Mouse (Mus musculus) left cerebral cortex, adult 2 months (tissue): ENCODE results near the gene Scamp4. TPM values are rescaled to one million over a fixed set of nuclear protein-coding genes. Genes with fewer than 3 reads are reported as not detected.

Experiments
- DNase-seq, 2 experiments: peaks; one replicate each; pipeline ENCODE4 v3.0.0; 2021 to 2022; ENCODE audit warnings: low spot score in 2 of 2, mixed read lengths in 1 of 2; ENCODE audit errors: extremely low spot score in 1 of 2
- H3K27ac ChIP-seq: fragments of 200-600 bp; 2 replicates; pipeline ENCODE4 v1.8.1; 2022
- H3K4me3 ChIP-seq: fragments of 200-600 bp; 2 replicates; pipeline ENCODE4 v1.8.1; 2022
- CTCF ChIP-seq: fragments of 200-600 bp; IDR thresholded peaks from 2 replicates; pipeline ENCODE4 v1.8.1; 2022; ENCODE audit warnings: antibody characterized with exemption, mild to moderate bottlenecking, moderate library complexity
- intact Hi-C: fragments of 180-260 bp; cut with DNase I; formaldehyde crosslinking; loops from one replicate; pipeline ENCODE4 v1.15.1; 2025
- total RNA-seq, 2 experiments: library from RNA; stranded (reverse); gene quantifications; 2 replicates each; pipeline ENCODE4 v1.2.3; 2021

Gene Scamp4
- total RNA-seq, 2 experiments from 2014 or later, result 41.5 to 44.8 TPM

- Histone ChIP-seq H3K4me3 (no peak overlapping the region), H3K27ac (no peak overlapping the region)
- intact Hi-C loops, result no loop called here
- TF ChIP-seq CTCF, result no peak
- DNase-seq, result no peak
These were observed 17.0 kb downstream of the Scamp4 start for GRCm38 (mm10) chr10:80619465-80620244.

GRCm38 (mm10) chr10:80620365-80620764, 17.7 kb downstream of the Scamp4 start:
- Histone ChIP-seq H3K4me3 (no peak overlapping the region), H3K27ac (no peak overlapping the region)
- no peak for TF ChIP-seq CTCF
- peak in 1 of 2 experiments; percentile 9 for DNase-seq
- intact Hi-C loops, result no loop called here

- peak in 1 of 2 experiments; percentile 11 for DNase-seq
- peak overlapping the region; percentile 87 for H3K4me3 ChIP-seq
- peak overlapping the region; percentile 97 for H3K27ac ChIP-seq
- intact Hi-C loops, result no loop called here
- TF ChIP-seq CTCF, result no peak
These were observed 18.4 kb downstream of the Scamp4 start for GRCm38 (mm10) chr10:80620796-80621689.

- peak overlapping the region; percentile 97 for H3K27ac ChIP-seq
- no peak for DNase-seq
- H3K4me3 ChIP-seq, result peak overlapping the region; percentile 87
- no peak; the same call in 1 of the 2 replicates for TF ChIP-seq CTCF
- intact Hi-C loops, result no loop called here
These were observed 18.9 kb downstream of the Scamp4 start for GRCm38 (mm10) chr10:80621690-80621939.

- DNase-seq, result peak; percentile 99 to 100
- TF ChIP-seq CTCF, result no peak
- H3K4me3 ChIP-seq, result peak overlapping the region; percentile 87
- intact Hi-C loops, result loop anchor here (1.0 to 2.0 kb wide), 5 partner anchors 19 to 81 kb away; partner anchors contain the start of genes Btbd2, Izumo4 and Klf16
- peak overlapping the region; percentile 97 for H3K27ac ChIP-seq
These were observed 19.4 kb downstream of the Scamp4 start for GRCm38 (mm10) chr10:80621940-80622660.

GRCm38 (mm10) chr10:80622661-80623456, 20.2 kb downstream of the Scamp4 start, which contains the start of gene Csnk1g2:
Gene Csnk1g2 (plus strand): TSS chr10:80622838.
- DNase-seq, result peak; percentile 55 to 61
- peak within 1 kb of the TSS; percentile 87 for H3K4me3 ChIP-seq

GRCm38 (mm10) chr10:80623457-80624191, 21.0 kb downstream of the Scamp4 start:
- intact Hi-C loops, result loop anchor here (2.0 kb wide), 3 partner anchors 33 to 79 kb away; partner anchors contain the start of genes Btbd2, Izumo4 and Klf16
- H3K4me3 ChIP-seq, result peak overlapping the region; percentile 87
- peak overlapping the region; percentile 92 for H3K27ac ChIP-seq
- TF ChIP-seq CTCF, result no peak; the same call in none of the 2 replicates
- DNase-seq, result no peak

More at GRCm38 (mm10) chr10:80622661-80623456, 20.2 kb downstream of the Scamp4 start, which contains the start of gene Csnk1g2:
- intact Hi-C loops, result loop anchor here (1.0 to 2.0 kb wide), 5 partner anchors 20 to 80 kb away; partner anchors contain the start of genes Btbd2, Izumo4 and Klf16
- no peak for TF ChIP-seq CTCF
- peak within 1 kb of the TSS; percentile 97 for H3K27ac ChIP-seq

- DNase-seq, result no peak
- intact Hi-C loops, result no loop called here
These were observed 23.1 kb downstream of the Scamp4 start for GRCm38 (mm10) chr10:80625764-80626163.

GRCm38 (mm10) chr10:80627685-80628084, 25.0 kb downstream of the Scamp4 start:
- H3K27ac ChIP-seq, result no peak overlapping the region
- intact Hi-C loops, result no loop called here
- no peak for DNase-seq
- no peak for TF ChIP-seq CTCF
- H3K4me3 ChIP-seq, result no peak overlapping the region

More at GRCm38 (mm10) chr10:80625764-80626163, 23.1 kb downstream of the Scamp4 start:
- H3K4me3 ChIP-seq, result no peak overlapping the region
- no peak overlapping the region for H3K27ac ChIP-seq
- no peak for TF ChIP-seq CTCF

GRCm38 (mm10) chr10:80628925-80629324, 26.3 kb downstream of the Scamp4 start:
- H3K4me3 ChIP-seq, result no peak overlapping the region
- no peak overlapping the region; the same call in 1 of the 2 replicates for H3K27ac ChIP-seq
- intact Hi-C loops, result no loop called here
- TF ChIP-seq CTCF, result no peak
- DNase-seq, result no peak
